Mouse (Mus musculus) erythroblast, embryonic 14.5 days (primary cell): ENCODE measurements around the gene Dnm3.

ENCODE experiments used
- GATA1 ChIP-seq: IDR thresholded peaks from 2 replicates; pipeline ENCODE4 v1.6.1; 2012; ENCODE audit warnings: low read length, inconsistent platforms, mixed read lengths
- TAL1 ChIP-seq: IDR thresholded peaks from 3 replicates; pipeline ENCODE4 v1.6.1; 2012; ENCODE audit warnings: low read length, inconsistent platforms, mixed read lengths

DNA sequence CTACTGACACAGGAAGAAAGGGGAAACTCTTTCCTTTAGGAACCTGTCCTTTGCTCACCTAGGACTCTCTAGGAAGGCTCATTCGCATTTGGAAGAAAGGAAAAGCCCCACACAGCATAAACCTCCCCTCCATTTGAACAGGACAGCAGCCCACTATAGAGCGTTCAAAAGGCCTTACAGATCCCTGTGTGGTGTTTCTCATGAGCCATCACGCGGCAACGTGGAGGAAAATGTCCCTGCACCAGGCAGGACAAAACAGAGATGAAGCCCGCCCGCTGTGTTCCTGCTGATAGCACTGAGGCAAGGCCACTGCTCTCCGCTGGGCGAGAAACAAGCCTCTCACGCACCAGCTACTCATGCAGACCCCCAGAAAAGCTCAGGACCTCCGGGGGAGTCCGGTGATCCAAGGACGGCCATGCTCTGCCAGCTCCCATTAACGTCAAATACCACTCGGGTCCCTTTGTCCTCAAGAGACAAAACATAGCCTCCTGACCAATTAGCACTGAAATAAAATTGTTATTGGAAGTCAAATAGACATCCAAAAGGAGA, 51.8 kb downstream of the Dnm3 start:
- no peak for TF ChIP-seq GATA1
- TF ChIP-seq TAL1 = no peak
